Mouse (Mus musculus) c-Kit-positive CD71-negative TER-119-negative erythroid progenitor cells, embryonic 14.5 days (primary cell): Measurements from ENCODE around the gene Gm36028.

ENCODE experiments used
- DNase-seq: peaks from one replicate; pipeline ENCODE4 v3.0.0-alpha.2; 2013; ENCODE audit warnings: low read depth

Gene Gm36028

GRCm38 (mm10) chr16:37861029-37861428 lies at the start of gene Gm36028:
Gm36028 (minus strand) TSS chr16:37861146.
- DNase-seq, result no peak

DNA sequence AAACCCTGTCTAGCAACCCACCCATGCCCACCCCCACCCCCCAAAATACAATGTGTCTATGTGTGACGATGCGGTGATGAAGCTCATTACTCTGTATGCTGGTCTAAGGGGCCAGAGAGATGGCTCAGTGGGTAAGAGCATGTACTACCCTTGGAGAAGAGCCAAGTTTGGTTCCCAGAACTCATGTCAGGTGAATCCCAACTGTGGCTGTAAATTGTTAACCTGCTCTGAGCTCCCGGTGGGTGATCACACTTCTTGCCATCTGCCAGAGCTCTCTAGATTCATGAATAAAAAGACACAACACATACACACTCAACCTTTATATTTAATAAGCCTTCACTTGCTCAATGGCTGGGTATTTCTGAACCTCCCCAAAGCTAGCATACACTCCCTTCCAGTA lies 45.5 kb upstream of the Gm36028 start:
- DNase-seq, result no peak

DNA sequence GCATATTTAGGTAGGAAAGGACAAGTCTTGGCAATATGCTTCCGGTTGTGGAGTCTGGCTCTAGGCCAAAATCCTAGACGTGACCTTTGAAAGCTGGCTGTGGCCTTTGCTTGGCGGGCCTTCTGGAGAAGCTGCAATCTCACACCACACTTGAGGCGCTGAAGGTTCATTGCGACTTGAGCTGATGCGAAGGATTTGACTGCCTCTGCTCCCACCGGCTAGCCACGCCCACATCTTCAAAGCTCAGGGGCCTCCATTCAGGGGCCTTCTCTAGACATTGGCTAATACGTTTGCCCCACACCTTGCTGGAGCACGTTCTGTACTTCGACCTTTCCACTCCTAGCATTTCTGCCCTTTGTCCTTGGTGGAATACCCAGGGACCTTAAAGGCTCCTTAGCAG lies 40.4 kb upstream of the Gm36028 start:
- no peak for DNase-seq

GRCm38 (mm10) chr16:37899357-37899756 lies 38.4 kb upstream of the Gm36028 start:
- DNase-seq, result no peak

DNA sequence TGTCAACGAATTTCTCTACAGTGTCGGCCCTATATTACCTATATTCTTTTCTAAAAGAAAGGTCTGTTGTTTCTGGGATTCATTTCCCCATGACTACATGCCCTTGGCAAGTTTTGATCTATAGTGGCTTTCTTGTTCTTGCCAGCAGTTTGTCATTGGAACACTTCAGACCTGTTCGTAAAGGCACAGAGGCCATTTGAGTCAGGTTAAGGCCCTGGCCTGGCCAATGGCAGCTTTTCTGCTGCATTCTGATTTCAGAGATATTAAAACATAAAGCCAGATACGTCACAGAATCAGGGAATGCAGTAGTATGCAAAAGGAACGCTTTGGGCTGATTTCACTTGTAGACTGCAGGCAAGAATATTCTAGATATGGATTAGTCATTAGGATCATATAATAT lies 37.8 kb upstream of the Gm36028 start:
- no peak for DNase-seq

- no peak for DNase-seq
These were observed 33.0 kb upstream of the Gm36028 start for GRCm38 (mm10) chr16:37893942-37894341.

GRCm38 (mm10) chr16:37893381-37893780 lies 32.4 kb upstream of the Gm36028 start:
- DNase-seq, result no peak

GRCm38 (mm10) chr16:37892667-37893066 lies 31.7 kb upstream of the Gm36028 start:
- no peak for DNase-seq

DNA sequence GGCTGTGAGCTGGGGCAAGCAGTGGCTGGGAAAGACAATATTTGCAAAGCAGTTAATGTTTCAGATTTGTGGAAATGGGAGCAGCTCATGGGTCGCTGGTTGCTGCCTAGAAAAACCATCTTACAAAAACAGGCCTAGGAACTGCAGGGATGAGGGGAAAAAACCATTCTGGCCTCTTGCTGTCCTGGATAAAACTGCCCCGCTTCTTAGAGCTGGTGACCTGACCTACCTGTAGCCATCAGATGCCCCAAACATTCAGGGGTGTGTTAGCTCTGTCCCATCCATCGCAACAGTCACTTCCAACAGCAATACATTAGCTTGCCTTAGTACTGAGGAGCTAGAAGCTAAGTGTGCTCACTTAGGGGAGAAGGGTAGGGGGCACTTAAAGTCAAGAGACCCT lies 28.0 kb upstream of the Gm36028 start:
- DNase-seq, result no peak

DNA sequence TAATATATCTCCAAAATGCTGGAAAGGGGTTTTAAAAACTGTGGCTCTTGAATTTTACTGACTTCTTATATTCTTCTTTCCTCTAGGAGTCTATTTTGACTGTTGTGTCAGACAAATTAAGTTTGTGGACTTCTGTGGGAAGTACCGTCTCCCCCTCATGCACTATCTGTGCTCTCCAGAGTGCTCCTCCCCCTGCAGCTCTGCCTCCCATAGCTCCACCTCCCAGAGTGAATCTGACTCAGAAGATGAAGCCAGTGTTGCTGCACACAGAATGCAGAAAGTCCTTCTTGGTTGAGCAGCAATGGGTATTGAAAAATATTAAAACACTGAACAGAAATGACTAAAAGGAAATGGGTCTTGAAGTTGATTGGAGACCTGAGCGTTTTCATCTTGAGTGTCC lies 20.2 kb upstream of the Gm36028 start:
- DNase-seq, result no peak

DNA sequence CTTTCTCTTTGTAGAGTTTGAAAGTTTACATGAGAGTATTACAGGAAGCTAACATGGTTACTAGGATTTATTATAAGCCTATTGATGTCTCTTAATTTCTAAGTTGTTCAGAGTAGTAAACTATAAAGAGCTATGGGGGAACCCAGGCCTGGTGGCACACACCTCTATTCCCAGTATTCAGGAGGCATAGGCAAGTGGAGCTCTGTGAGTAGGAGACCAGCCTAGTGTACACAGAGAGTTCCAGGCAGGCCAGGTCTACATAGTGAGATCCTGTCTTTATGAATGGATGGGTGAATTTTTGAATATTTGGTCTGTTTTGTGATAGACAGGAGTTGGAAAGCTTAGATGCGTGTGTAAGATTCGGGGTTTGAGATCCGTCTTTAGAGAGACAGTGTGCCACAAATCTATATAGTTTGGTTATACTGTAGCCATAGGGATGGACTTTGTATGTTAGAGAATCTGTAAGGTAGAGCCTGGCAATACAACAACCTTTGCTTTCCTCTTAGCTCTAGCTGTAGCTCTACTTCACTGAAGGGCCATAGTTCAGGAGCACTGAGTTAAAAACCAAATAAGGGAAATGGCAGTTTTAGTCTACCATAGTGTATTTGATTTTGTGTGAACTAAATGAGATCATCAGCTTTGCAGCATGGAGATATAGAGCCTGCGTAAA lies 18.9 kb upstream of the Gm36028 start:
- no peak for DNase-seq

- no peak for DNase-seq
These were observed 18.1 kb upstream of the Gm36028 start for GRCm38 (mm10) chr16:37878951-37879505.

- no peak for DNase-seq
These were observed 16.5 kb upstream of the Gm36028 start for GRCm38 (mm10) chr16:37877406-37877805.

DNA sequence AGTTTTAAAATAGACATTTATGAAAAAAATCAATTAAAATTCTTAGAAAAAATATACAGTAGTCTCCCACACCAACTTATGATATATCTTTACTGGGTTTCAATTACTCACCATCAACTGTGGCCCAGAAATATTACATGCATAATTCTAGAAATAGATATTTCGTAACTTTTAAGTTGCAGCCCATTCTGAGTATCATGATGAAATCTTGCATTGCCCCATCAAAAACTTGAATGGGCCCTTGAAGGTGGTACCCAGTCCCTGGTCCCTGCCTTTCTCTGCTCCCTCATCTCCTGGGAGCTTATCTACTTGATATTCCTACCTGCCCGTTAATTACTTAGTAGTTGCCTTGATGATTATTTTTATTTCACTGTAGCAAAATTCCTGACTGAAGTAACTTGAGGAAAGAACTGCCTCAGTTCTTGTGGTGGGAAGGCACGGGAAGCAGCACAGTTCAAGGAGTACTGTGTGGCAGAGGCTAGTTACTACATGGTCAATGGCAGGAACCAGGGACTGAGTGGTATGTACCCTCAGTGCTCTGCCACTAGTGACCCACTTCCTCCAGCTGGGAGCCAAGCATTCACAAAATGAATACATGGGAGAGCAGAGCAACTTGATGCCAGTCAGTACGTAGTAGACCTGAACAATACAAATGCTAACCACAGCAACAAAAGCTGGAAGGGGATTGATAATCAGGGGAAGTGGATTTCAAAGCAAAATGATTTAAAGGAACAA lies 13.7 kb upstream of the Gm36028 start:
- DNase-seq, result no peak

DNA sequence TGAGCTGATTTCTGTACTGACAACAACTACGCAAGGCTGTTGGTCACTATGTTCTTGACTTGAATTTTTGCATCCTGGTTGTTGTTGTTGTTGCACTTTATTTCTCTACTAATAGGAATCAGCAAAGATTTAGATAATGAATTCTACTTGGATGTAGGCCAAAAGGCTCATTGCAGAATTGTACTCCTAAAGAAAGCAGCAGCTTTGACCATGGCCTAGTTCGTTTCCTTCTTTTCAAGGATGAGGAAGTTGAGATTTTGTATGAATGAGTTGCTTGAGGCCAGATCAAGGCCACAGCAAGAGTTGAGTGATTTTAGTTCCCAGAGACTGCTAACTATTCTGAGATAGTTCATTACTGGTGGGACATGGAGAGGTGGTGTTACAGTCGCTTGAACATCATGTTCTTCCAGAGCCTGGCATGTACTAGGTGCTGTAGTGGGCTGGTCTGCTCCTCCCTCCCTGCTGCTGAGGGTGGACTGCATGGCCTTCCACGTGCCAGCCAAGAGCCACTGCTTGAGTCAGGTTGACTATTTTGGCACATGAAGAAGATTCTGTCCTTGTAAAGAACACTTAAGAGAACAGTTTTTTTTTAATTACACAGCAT lies 10.3 kb upstream of the Gm36028 start:
- no peak for DNase-seq

DNA sequence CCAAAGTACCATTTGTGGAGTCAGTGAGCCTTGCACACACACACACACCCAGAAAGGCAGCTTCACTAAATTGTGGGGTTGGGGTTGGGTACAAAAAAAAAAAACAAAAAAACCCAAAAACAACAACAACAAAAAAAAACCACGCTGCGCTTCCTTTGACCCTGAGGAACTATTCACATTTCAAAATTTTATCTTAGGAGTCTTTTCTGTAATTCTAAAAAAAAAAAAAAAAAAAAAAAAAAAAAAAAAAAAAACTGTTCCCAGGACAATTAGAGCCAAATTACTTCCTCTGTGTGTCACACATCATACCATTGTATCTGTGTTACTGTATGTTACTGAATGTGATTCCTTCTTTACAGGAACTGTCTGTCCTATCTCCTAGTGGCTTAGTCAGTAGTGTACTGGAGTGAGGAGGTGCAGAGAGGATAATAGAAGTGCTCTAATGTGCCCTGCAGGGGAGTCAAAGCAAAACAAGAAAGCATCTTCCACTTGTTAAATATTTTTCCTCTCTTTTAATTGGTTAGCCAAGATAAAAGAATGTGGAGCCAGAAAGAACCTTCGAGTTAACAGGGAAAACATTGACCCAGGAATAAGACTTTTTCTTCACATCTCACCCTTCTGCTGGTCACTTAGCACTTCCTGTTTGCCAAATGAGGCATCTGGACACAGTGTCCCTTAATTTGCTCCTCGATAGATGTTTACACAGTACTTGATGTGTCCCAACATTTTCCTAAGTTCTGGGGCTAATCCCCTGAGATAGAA lies 8.7 kb upstream of the Gm36028 start:
- no peak for DNase-seq

GRCm38 (mm10) chr16:37868506-37869469 lies 7.8 kb upstream of the Gm36028 start:
- DNase-seq, result no peak

GRCm38 (mm10) chr16:37867791-37868505 lies 7.0 kb upstream of the Gm36028 start, which contains the start of gene Lrrc58:
Lrrc58 (plus strand) TSS chr16:37868389.
- DNase-seq, result peak; percentile 60

DNA sequence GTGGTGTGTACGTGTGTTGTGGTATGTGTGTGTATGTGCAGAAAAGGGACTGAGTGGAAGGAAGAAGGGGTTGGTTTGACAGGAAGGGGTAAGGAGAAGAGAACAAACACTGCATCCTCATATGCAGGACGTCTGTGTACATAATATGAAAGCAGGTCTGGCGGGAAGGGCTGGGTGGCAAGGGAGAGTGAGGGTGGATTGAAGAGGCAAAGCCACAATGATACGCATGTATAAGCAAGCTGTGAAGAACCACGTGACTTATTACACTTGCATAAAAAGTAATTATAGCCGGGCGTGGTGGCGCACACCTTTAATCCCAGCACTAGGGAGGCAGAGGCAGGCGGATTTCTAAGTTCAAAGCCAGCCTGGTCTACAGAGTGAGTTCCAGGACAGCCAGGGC lies 4.9 kb upstream of the Gm36028 start:
- no peak for DNase-seq

DNA sequence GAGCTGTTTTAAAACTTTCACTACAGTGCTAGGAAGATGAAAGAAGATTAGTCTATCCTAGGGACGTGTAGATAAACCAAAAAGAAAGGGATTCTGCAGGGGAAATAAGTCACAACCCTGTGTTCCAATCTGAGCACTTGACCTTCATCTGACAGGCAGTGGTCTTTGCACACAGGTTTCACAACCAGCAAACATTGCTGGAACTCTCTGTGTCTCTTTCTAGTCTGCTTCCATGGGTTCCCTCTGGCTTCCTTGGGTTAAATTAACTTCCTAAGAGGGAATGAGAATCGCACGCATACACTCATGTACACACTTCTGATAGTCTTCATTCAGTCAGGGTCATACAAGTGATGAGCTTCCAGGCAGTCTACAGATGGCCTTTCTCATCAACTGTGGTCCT lies 2.9 kb upstream of the Gm36028 start:
- no peak for DNase-seq
